Mouse (Mus musculus): Measurements from ENCODE around the gene 2210016F16Rik.

DNA sequence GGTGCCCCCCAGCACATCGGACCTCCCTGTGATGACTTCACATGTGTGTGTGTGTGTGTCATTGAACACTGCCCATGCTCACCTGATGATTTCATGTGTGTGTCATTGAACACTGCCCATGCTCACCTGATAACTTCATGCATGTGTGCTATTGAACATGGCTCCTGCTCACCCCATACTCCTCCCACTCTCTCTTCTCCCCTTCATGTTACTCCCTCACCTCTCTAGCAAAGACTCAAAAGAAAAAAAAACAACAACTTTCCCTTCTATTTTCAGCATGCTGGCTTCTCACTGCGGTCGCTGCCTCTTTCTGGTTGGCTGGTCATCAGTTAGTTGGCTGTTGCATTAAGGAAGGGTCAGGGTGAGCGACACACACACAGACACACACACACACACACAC lies 33.6 kb upstream of the 2210016F16Rik start:
- TF ChIP-seq CTCF (IDR thresholded peaks at IDR 0.05; ENCODE audit: low read depth) (no peak), EP300 (optimal IDR thresholded peaks at IDR 0.05) (no peak)

All from stomach, postnatal 0 days (tissue).